In genomic region chr16:23108943-23109342, GRCm38 (mm10) we compare ENCODE assay signal across 8 mouse cellular contexts. TPM values are rescaled to one million over a fixed set of nuclear protein-coding genes. Genes with fewer than 3 reads are reported as not detected.
A peak's percentile ranks its signal among the peaks of the same experiment; 100 is the strongest.
DNase-seq lines count a peak whose midpoint lies in the region; ATAC-seq and TF ChIP-seq lines count a peak whose summit lies in the region.

No protein-coding gene starts in this region.

- ATAC-seq in heart, embryonic 13.5 days (ENCODE audit: extremely low read depth, insufficient number of reproducible peaks, low FRiP score, low TSS enrichment), result no peak
- no peak for ATAC-seq in heart, postnatal 0 days (ENCODE audit: insufficient read depth, low read depth)

- H3K9ac ChIP-seq in heart, embryonic 13.5 days, result peak overlapping the region; percentile 99
- H3K9ac ChIP-seq in MEL (ENCODE audit: control insufficient read depth, low read depth, low read length, poor library complexity, severe bottlenecking), result peak overlapping the region; percentile 80
- H3K9ac ChIP-seq in heart, postnatal 0 days (replicated peaks; ENCODE audit: low read depth, low read length), result peak overlapping the region; percentile 100

- H3K36me3 ChIP-seq in heart, embryonic 13.5 days, result peaks cover 53% of the 10 kb centered on the region
- peaks cover 25 to 27% of the 10 kb centered on the region in 2 experiments for H3K36me3 ChIP-seq in MEL (ENCODE audit: control insufficient read depth in 1 of 2, insufficient read depth in 2 of 2, low read length in 2 of 2)
- peaks cover 49% of the 10 kb centered on the region for H3K36me3 ChIP-seq in heart, postnatal 0 days (replicated peaks; ENCODE audit: control insufficient read depth, insufficient read depth, low read length)
- H3K36me3 ChIP-seq in midbrain, embryonic 10.5 days, result peaks cover 56% of the 10 kb centered on the region

- TF ChIP-seq RAD21 in MEL (IDR thresholded peaks at IDR 0.05; ENCODE audit: low read depth, low read length), result no peak

- no peaks in the 10 kb centered on the region for H3K27me3 ChIP-seq in heart, embryonic 13.5 days (replicated peaks)
- no peaks in the 10 kb centered on the region for H3K27me3 ChIP-seq in MEL (ENCODE audit: control insufficient read depth in 1 of 2, insufficient read depth in 2 of 2, low read length in 2 of 2)
- H3K27me3 ChIP-seq in heart, postnatal 0 days (ENCODE audit: control insufficient read depth, insufficient read depth, low read length), result no peaks in the 10 kb centered on the region
- peaks cover under 1% of the 10 kb centered on the region; the same call in 1 of the 2 replicates for H3K27me3 ChIP-seq in midbrain, embryonic 10.5 days (ENCODE audit: low read depth, poor library complexity, severe bottlenecking)

- TF ChIP-seq CTCF in MEL (IDR thresholded peaks at IDR 0.05 in 2 of 3, conservative IDR thresholded peaks at IDR 0.05 in 1 of 3; ENCODE audit: control insufficient read depth in 1 of 3, insufficient read depth in 1 of 3, low read depth in 2 of 3, low read length in 3 of 3, poor library complexity in 1 of 3, severe bottlenecking in 1 of 3), result no peak
- no peak for TF ChIP-seq CTCF in heart, postnatal 0 days (IDR thresholded peaks at IDR 0.05; ENCODE audit: low read depth)

- TF ChIP-seq EP300 in MEL (IDR thresholded peaks at IDR 0.05; ENCODE audit: low read depth in 1 of 2, low read length in 2 of 2), result no peak
- no peak for TF ChIP-seq EP300 in heart, postnatal 0 days (IDR thresholded peaks at IDR 0.05; ENCODE audit: low read depth)

- H3K27ac ChIP-seq in heart, embryonic 13.5 days (replicated peaks), result peak overlapping the region; percentile 98
- peak overlapping the region; percentile 79 for H3K27ac ChIP-seq in MEL (ENCODE audit: control insufficient read depth, low read depth, low read length)
- H3K27ac ChIP-seq in heart, postnatal 0 days (ENCODE audit: low read depth), result no peak overlapping the region; the same call in 1 of the 2 replicates
- H3K27ac ChIP-seq in midbrain, embryonic 10.5 days (replicated peaks), result peak overlapping the region; percentile 99

- no peaks in the 10 kb centered on the region for H3K9me3 ChIP-seq in heart, embryonic 13.5 days
- H3K9me3 ChIP-seq in MEL (replicated peaks; ENCODE audit: insufficient read depth, low read length), result no peaks in the 10 kb centered on the region
- H3K9me3 ChIP-seq in heart, postnatal 0 days (replicated peaks; ENCODE audit: control insufficient read depth, low read length), result no peaks in the 10 kb centered on the region
- H3K9me3 ChIP-seq in midbrain, embryonic 10.5 days (replicated peaks), result no peaks in the 10 kb centered on the region

- no peak for DNase-seq in heart, postnatal 4 days
- DNase-seq in MEL (ENCODE audit: low read depth, low spot score), result peak; percentile 54
- DNase-seq in heart, postnatal 0 days (ENCODE audit: low spot score), result no peak
- no peak for DNase-seq in midbrain, embryonic 10.5 days (ENCODE audit: low spot score)
- no peak for DNase-seq in gastrocnemius, adult 18-20 months (ENCODE audit: low spot score)
- no peak for DNase-seq in layer of hippocampus, adult 9-10 months (ENCODE audit: low spot score)
- no peak for DNase-seq in left cerebral cortex, adult 8-10 months (ENCODE audit: low spot score in 2 of 2)

- peaks cover 49% of the 10 kb centered on the region for H3K4me1 ChIP-seq in heart, embryonic 13.5 days
- H3K4me1 ChIP-seq in MEL (ENCODE audit: control insufficient read depth in 1 of 2, insufficient read depth in 2 of 2, low read length in 2 of 2), result peaks cover 0 to 3% of the 10 kb centered on the region in 2 experiments; a peak in 2 of 4 replicates
- H3K4me1 ChIP-seq in heart, postnatal 0 days (ENCODE audit: control insufficient read depth, insufficient read depth), result peaks cover 21% of the 10 kb centered on the region
- H3K4me1 ChIP-seq in midbrain, embryonic 10.5 days, result peaks cover 30% of the 10 kb centered on the region

- WGBS in heart, embryonic 13.5 days, result 4% methylated on average over 5 of the region's 5 CpGs
- WGBS in heart, postnatal 0 days, result 2% methylated on average over 5 of the region's 5 CpGs
- WGBS in midbrain, embryonic 10.5 days, result 7% methylated on average over 5 of the region's 5 CpGs

- peaks cover 55% of the 10 kb centered on the region for H3K79me2 ChIP-seq in MEL (ENCODE audit: control insufficient read depth, insufficient read depth, low read length, poor library complexity)

- peak overlapping the region; percentile 84 for H3K4me3 ChIP-seq in heart, embryonic 13.5 days
- H3K4me3 ChIP-seq in MEL (ENCODE audit: control insufficient read depth in 1 of 2, insufficient read depth in 1 of 2, low read depth in 2 of 2, low read length in 2 of 2), result peak overlapping the region; percentile 69 to 77
- H3K4me3 ChIP-seq in heart, postnatal 0 days (ENCODE audit: low read depth, low read length), result peak overlapping the region; percentile 95
- peak overlapping the region; percentile 88 for H3K4me3 ChIP-seq in midbrain, embryonic 10.5 days

- peak in 1 of 2 experiments; percentile 48; a peak in 1 of 4 replicates for TF ChIP-seq POLR2A in MEL (IDR thresholded peaks at IDR 0.05; ENCODE audit: control insufficient read depth in 1 of 2, insufficient read depth in 1 of 2, low read depth in 1 of 2, low read length in 2 of 2, poor library complexity in 1 of 2)

- peak overlapping the region; percentile 97 for H3K4me2 ChIP-seq in heart, embryonic 13.5 days
- peak overlapping the region; percentile 84 for H3K4me2 ChIP-seq in heart, postnatal 0 days (ENCODE audit: low read depth, low read length)

TF ChIP-seq in MEL, 35 proteins besides CTCF, POLR2A, EP300 and RAD21 (continues in another document):
- TF ChIP-seq ZKSCAN1 (IDR thresholded peaks at IDR 0.05; ENCODE audit: low read depth, low read length) (no peak), ZC3H11A (IDR thresholded peaks at IDR 0.05; ENCODE audit: low read depth, low read length) (no peak), UBTF (IDR thresholded peaks at IDR 0.05; ENCODE audit: borderline replicate concordance, insufficient read depth, low read depth, low read length) (no peak), MAX (IDR thresholded peaks at IDR 0.05; ENCODE audit: low read length) (no peak), KAT2A (conservative IDR thresholded peaks at IDR 0.05; ENCODE audit: low read depth, low read length) (no peak), SMC3 (IDR thresholded peaks at IDR 0.05; ENCODE audit: low read depth, low read length) (no peak), NELFE (IDR thresholded peaks at IDR 0.05; ENCODE audit: low read depth, low read length) (no peak), MAFK (IDR thresholded peaks at IDR 0.05; ENCODE audit: borderline replicate concordance, low read depth, low read length) (no peak), ELF1 (IDR thresholded peaks at IDR 0.05; ENCODE audit: low read depth, low read length) (no peak)

RNA-seq across cellular contexts. Expression of gene Eif4a2, which starts 1.7 kb away (rescaled TPM):
- 147 and 163 TPM in 2 replicates for polyA plus RNA-seq in heart, embryonic 13.5 days (2015; fragmentation: Nextera tagmentation; extraction: Ambion mirVana)
- total RNA-seq in heart, postnatal 4 days (2021), result 100 to 1,000 TPM; 206 to 231 TPM
- total RNA-seq in MEL (2012; rRNA removed), result 252 and 290 TPM in 2 replicates
- polyA plus RNA-seq in MEL (2012; ENCODE audit: insufficient read depth in 1 of 2, insufficient read length in 2 of 2, low read depth in 1 of 2, low replicate concordance in 2 of 2, missing spikeins in 1 of 2), result 1,000 to 10,000 TPM in 1 of 2 experiments, 100 to 1,000 TPM in 1; 248 to 2,083 TPM
- total RNA-seq in heart, postnatal 0 days (2014; rRNA removed; ENCODE audit: low replicate concordance), result 229 and 270 TPM in 2 replicates
- 97.3 and 106 TPM in 2 replicates for polyA plus RNA-seq in heart, postnatal 0 days (2015; fragmentation: Nextera tagmentation; extraction: Ambion mirVana)
- polyA plus RNA-seq in midbrain, embryonic 10.5 days (2016; fragmentation: Nextera tagmentation; extraction: Ambion mirVana), result 154 and 155 TPM in 2 replicates
- total RNA-seq in gastrocnemius, adult 18-20 months (2021), result 100 to 1,000 TPM; 405 to 416 TPM
- total RNA-seq in left cerebral cortex, adult 8-10 months (2022), result 100 to 1,000 TPM; 839 to 960 (median 920) TPM

RNA-seq across cellular contexts. Expression of gene Rfc4, which starts 18.6 kb away (rescaled TPM):
- 93.0 and 96.8 TPM in 2 replicates for polyA plus RNA-seq in heart, embryonic 13.5 days (2015; fragmentation: Nextera tagmentation; extraction: Ambion mirVana)
- 10 to 100 TPM; 34.9 to 37.4 TPM for total RNA-seq in heart, postnatal 4 days (2021)
- total RNA-seq in MEL (2012; rRNA removed), result 77.9 and 93.2 TPM in 2 replicates
- 10 to 100 TPM in 1 of 2 experiments, not detected in 1; 52.1 TPM for polyA plus RNA-seq in MEL (2012; ENCODE audit: insufficient read depth in 1 of 2, insufficient read length in 2 of 2, low read depth in 1 of 2, low replicate concordance in 2 of 2, missing spikeins in 1 of 2)
- 16.8 and 27.9 TPM in 2 replicates for total RNA-seq in heart, postnatal 0 days (2014; rRNA removed; ENCODE audit: low replicate concordance)
- 38.1 and 40.6 TPM in 2 replicates for polyA plus RNA-seq in heart, postnatal 0 days (2015; fragmentation: Nextera tagmentation; extraction: Ambion mirVana)
- 238 and 272 TPM in 2 replicates for polyA plus RNA-seq in midbrain, embryonic 10.5 days (2016; fragmentation: Nextera tagmentation; extraction: Ambion mirVana)
- 1 to 10 TPM; 7.1 to 7.5 TPM for total RNA-seq in gastrocnemius, adult 18-20 months (2021)
- 1 to 10 TPM; 3.9 to 6.6 (median 5.4) TPM for total RNA-seq in left cerebral cortex, adult 8-10 months (2022)

RNA-seq across cellular contexts. Expression of gene Adipoq, which starts 37.4 kb away (rescaled TPM):
- 0.15 TPM in 1 of 2 replicates, not detected in the other for polyA plus RNA-seq in heart, embryonic 13.5 days (2015; fragmentation: Nextera tagmentation; extraction: Ambion mirVana)
- 1 to 10 TPM; 4.9 to 6.2 TPM for total RNA-seq in heart, postnatal 4 days (2021)
- not detected in 2 replicates for total RNA-seq in MEL (2012; rRNA removed)
- polyA plus RNA-seq in MEL (2012; ENCODE audit: insufficient read depth in 1 of 2, insufficient read length in 2 of 2, low read depth in 1 of 2, low replicate concordance in 2 of 2, missing spikeins in 1 of 2), result not detected
- total RNA-seq in heart, postnatal 0 days (2014; rRNA removed; ENCODE audit: low replicate concordance), result 0.73 TPM in 1 of 2 replicates, not detected in the other
- polyA plus RNA-seq in heart, postnatal 0 days (2015; fragmentation: Nextera tagmentation; extraction: Ambion mirVana), result 0.20 and 1.0 TPM in 2 replicates
- not detected in 2 replicates for polyA plus RNA-seq in midbrain, embryonic 10.5 days (2016; fragmentation: Nextera tagmentation; extraction: Ambion mirVana)
- total RNA-seq in gastrocnemius, adult 18-20 months (2021), result 10 to 100 TPM; 10.9 to 32.0 TPM
- not detected for total RNA-seq in left cerebral cortex, adult 8-10 months (2022)

RNA-seq across cellular contexts. Expression of gene Kng1, which starts 51.3 kb away (rescaled TPM):
- 0.94 and 8.3 TPM in 2 replicates for polyA plus RNA-seq in heart, embryonic 13.5 days (2015; fragmentation: Nextera tagmentation; extraction: Ambion mirVana)
- under 1 TPM; 0.18 to 0.45 TPM for total RNA-seq in heart, postnatal 4 days (2021)
- total RNA-seq in MEL (2012; rRNA removed), result not detected in 2 replicates
- not detected for polyA plus RNA-seq in MEL (2012; ENCODE audit: insufficient read depth in 1 of 2, insufficient read length in 2 of 2, low read depth in 1 of 2, low replicate concordance in 2 of 2, missing spikeins in 1 of 2)
- total RNA-seq in heart, postnatal 0 days (2014; rRNA removed; ENCODE audit: low replicate concordance), result 0.46 and 1.3 TPM in 2 replicates
- polyA plus RNA-seq in heart, postnatal 0 days (2015; fragmentation: Nextera tagmentation; extraction: Ambion mirVana), result 0.18 and 0.26 TPM in 2 replicates
- polyA plus RNA-seq in midbrain, embryonic 10.5 days (2016; fragmentation: Nextera tagmentation; extraction: Ambion mirVana), result not detected in 2 replicates
- under 1 TPM in 1 of 2 experiments, not detected in 1; 0.74 TPM for total RNA-seq in gastrocnemius, adult 18-20 months (2021)
- not detected for total RNA-seq in left cerebral cortex, adult 8-10 months (2022)
